Mouse (Mus musculus) left cerebral cortex, adult 11 months (tissue): ENCODE results near the gene Tubgcp6.
A peak's percentile ranks its signal among the peaks of the same experiment; 100 is the strongest.

ENCODE experiments used
- DNase-seq: peaks from one replicate; pipeline ENCODE4 v3.0.0; 2022; ENCODE audit warnings: low spot score

The Tubgcp6 gene

GRCm38 (mm10) chr15:89122649-89123366 is at the start of gene Tubgcp6:
TSS of gene Tubgcp6 (minus strand) at chr15:89123112.
- peak; percentile 93 for DNase-seq

GRCm38 (mm10) chr15:89172276-89172935 is 49.5 kb upstream of the Tubgcp6 start:
- DNase-seq: no peak

- DNase-seq: no peak
Observed at GRCm38 (mm10) chr15:89171526-89172051, 48.7 kb upstream of the Tubgcp6 start.

- DNase-seq: no peak
Observed at GRCm38 (mm10) chr15:89170102-89170501, 47.2 kb upstream of the Tubgcp6 start.

GRCm38 (mm10) chr15:89169431-89169830 is 46.5 kb upstream of the Tubgcp6 start:
- DNase-seq: peak; percentile 80

- DNase-seq: no peak
Observed at GRCm38 (mm10) chr15:89168922-89169321, 46.0 kb upstream of the Tubgcp6 start.

- no peak for DNase-seq
Observed at GRCm38 (mm10) chr15:89165478-89165877, 42.6 kb upstream of the Tubgcp6 start.

- DNase-seq: no peak
Observed at GRCm38 (mm10) chr15:89161397-89161796, 38.5 kb upstream of the Tubgcp6 start.

- DNase-seq: no peak
Observed at GRCm38 (mm10) chr15:89158516-89158915, 35.6 kb upstream of the Tubgcp6 start.

GRCm38 (mm10) chr15:89157954-89158353 is 35.0 kb upstream of the Tubgcp6 start:
- no peak for DNase-seq

GRCm38 (mm10) chr15:89152312-89152711 is 29.4 kb upstream of the Tubgcp6 start:
- no peak for DNase-seq

- no peak for DNase-seq
Observed at GRCm38 (mm10) chr15:89150041-89150390, 27.1 kb upstream of the Tubgcp6 start.

GRCm38 (mm10) chr15:89149271-89150040 is 26.5 kb upstream of the Tubgcp6 start, which contains the start of gene Mapk11:
TSS of gene Mapk11 (minus strand) at chr15:89149628.
- no peak for DNase-seq

GRCm38 (mm10) chr15:89148496-89149270 is 25.8 kb upstream of the Tubgcp6 start:
- no peak for DNase-seq

GRCm38 (mm10) chr15:89147895-89148294 is 25.0 kb upstream of the Tubgcp6 start:
- DNase-seq: no peak

- DNase-seq: no peak
Observed at GRCm38 (mm10) chr15:89147456-89147855, 24.5 kb upstream of the Tubgcp6 start.

- no peak for DNase-seq
Observed at GRCm38 (mm10) chr15:89147024-89147423, 24.1 kb upstream of the Tubgcp6 start.

GRCm38 (mm10) chr15:89146537-89146936 is 23.6 kb upstream of the Tubgcp6 start:
- no peak for DNase-seq

- DNase-seq: no peak
Observed at GRCm38 (mm10) chr15:89145813-89146350, 23.0 kb upstream of the Tubgcp6 start.

GRCm38 (mm10) chr15:89144965-89145364 is 22.1 kb upstream of the Tubgcp6 start:
- no peak for DNase-seq

GRCm38 (mm10) chr15:89143134-89143533 is 20.2 kb upstream of the Tubgcp6 start:
- no peak for DNase-seq

GRCm38 (mm10) chr15:89141905-89142304 is 19.0 kb upstream of the Tubgcp6 start:
- no peak for DNase-seq
